Mouse (Mus musculus): ENCODE data around the gene Hrc. TPM values are rescaled to one million over a fixed set of nuclear protein-coding genes. Genes with fewer than 3 reads are reported as not detected.

Hrc gene
- 0.46 and 0.51 TPM in 2 replicates for polyA plus RNA-seq (2012; rRNA removed)

GRCm38 (mm10) chr7:45335056-45335455 is at the start of gene Hrc:
Gene Hrc (plus strand): TSS chr7:45335290.

GRCm38 (mm10) chr7:45333431-45333982 is 1.6 kb upstream of the Hrc start, which contains the start of gene Trpm4:
Gene Trpm4 (minus strand): TSS chr7:45333780.

GRCm38 (mm10) chr7:45366652-45367019 is 31.5 kb downstream of the Hrc start, which contains the start of gene Ppfia3:
Gene Ppfia3 (minus strand): TSS chr7:45367019.

GRCm38 (mm10) chr7:45370475-45371311 is 35.6 kb downstream of the Hrc start, which contains the start of gene Lin7b:
Gene Lin7b (minus strand): TSS chr7:45370583.

Other genes with a start within 250 kb of the Hrc start
- 537 and 545 TPM in 2 replicates for gene Rcn3, start 243.1 kb upstream of the Hrc start, polyA plus RNA-seq (2012; rRNA removed)
- 132 and 135 TPM in 2 replicates for gene Fcgrt, start 231.4 kb upstream of the Hrc start, polyA plus RNA-seq (2012; rRNA removed)
- gene Rps11, start 210.9 kb upstream of the Hrc start, polyA plus RNA-seq (2012; rRNA removed) = 173 and 237 TPM in 2 replicates
- gene Rpl13a, start 206.5 kb upstream of the Hrc start, polyA plus RNA-seq (2012; rRNA removed) = 1,241 and 3,203 TPM in 2 replicates
- gene Gm45713, start 199.1 kb upstream of the Hrc start, polyA plus RNA-seq (2012; rRNA removed) = 1.9 TPM in 1 of 2 replicates, not detected in the other
- gene Flt3l, start 198.9 kb upstream of the Hrc start, polyA plus RNA-seq (2012; rRNA removed) = 38.5 and 68.0 TPM in 2 replicates
- gene Pih1d1, start 181.0 kb upstream of the Hrc start, polyA plus RNA-seq (2012; rRNA removed) = 60.2 and 64.9 TPM in 2 replicates
- 87.7 and 97.6 TPM in 2 replicates for gene Aldh16a1, start 180.7 kb upstream of the Hrc start, polyA plus RNA-seq (2012; rRNA removed)
- gene Slc17a7, start 171.3 kb upstream of the Hrc start, polyA plus RNA-seq (2012; rRNA removed) = 0.17 and 0.20 TPM in 2 replicates
- gene Gfy, start 155.7 kb upstream of the Hrc start, polyA plus RNA-seq (2012; rRNA removed) = not detected in 2 replicates
- gene Pth2, start 154.3 kb upstream of the Hrc start, polyA plus RNA-seq (2012; rRNA removed) = not detected in 2 replicates
- 3.1 and 4.1 TPM in 2 replicates for gene Ccdc155, start 130.4 kb upstream of the Hrc start, polyA plus RNA-seq (2012; rRNA removed)
- gene Dkkl1, start 123.1 kb upstream of the Hrc start, polyA plus RNA-seq (2012; rRNA removed) = 2.1 and 3.3 TPM in 2 replicates
- 119 and 183 TPM in 2 replicates for gene Tead2, start 119.5 kb upstream of the Hrc start, polyA plus RNA-seq (2012; rRNA removed)
- gene Cd37, start 96.2 kb upstream of the Hrc start, polyA plus RNA-seq (2012; rRNA removed) = 13.2 and 14.5 TPM in 2 replicates
- 0.15 and 0.40 TPM in 2 replicates for gene Slc6a16, start 94.2 kb upstream of the Hrc start, polyA plus RNA-seq (2012; rRNA removed)
- gene Slc6a21, start 57.8 kb upstream of the Hrc start, polyA plus RNA-seq (2012; rRNA removed) = 0.24 TPM in 1 of 2 replicates, not detected in the other
- 58.6 and 62.0 TPM in 2 replicates for gene Trpm4, start 1.5 kb upstream of the Hrc start, polyA plus RNA-seq (2012; rRNA removed)
- 11.9 and 12.1 TPM in 2 replicates for gene Ppfia3, start 31.7 kb downstream of the Hrc start, polyA plus RNA-seq (2012; rRNA removed)
- gene Lin7b, start 35.3 kb downstream of the Hrc start, polyA plus RNA-seq (2012; rRNA removed) = 43.0 and 49.1 TPM in 2 replicates
- gene Snrnp70, start 60.5 kb downstream of the Hrc start, polyA plus RNA-seq (2012; rRNA removed) = 271 and 341 TPM in 2 replicates
- gene Kcna7, start 70.4 kb downstream of the Hrc start, polyA plus RNA-seq (2012; rRNA removed) = 0.28 and 0.36 TPM in 2 replicates
- gene Ntf5, start 78.4 kb downstream of the Hrc start, polyA plus RNA-seq (2012; rRNA removed) = 3.7 and 3.9 TPM in 2 replicates
- gene Lhb, start 85.5 kb downstream of the Hrc start, polyA plus RNA-seq (2012; rRNA removed) = 30.6 and 32.8 TPM in 2 replicates
- gene Gys1, start 99.6 kb downstream of the Hrc start, polyA plus RNA-seq (2012; rRNA removed) = 61.3 and 69.1 TPM in 2 replicates
- 136 and 158 TPM in 2 replicates for gene Ruvbl2, start 102.8 kb downstream of the Hrc start, polyA plus RNA-seq (2012; rRNA removed)
- gene Ftl1, start 124.6 kb downstream of the Hrc start, polyA plus RNA-seq (2012; rRNA removed) = 3,494 and 4,463 TPM in 2 replicates
- 193 and 194 TPM in 2 replicates for gene Bax, start 131.6 kb downstream of the Hrc start, polyA plus RNA-seq (2012; rRNA removed)
- gene Tulp2, start 146.6 kb downstream of the Hrc start, polyA plus RNA-seq (2012; rRNA removed) = 33.8 and 34.3 TPM in 2 replicates
- not detected in 2 replicates for gene Gm45808, start 151.5 kb downstream of the Hrc start, polyA plus RNA-seq (2012; rRNA removed)
- 5.4 and 8.6 TPM in 2 replicates for gene Dhdh, start 153.5 kb downstream of the Hrc start, polyA plus RNA-seq (2012; rRNA removed)
- 409 and 461 TPM in 2 replicates for gene Nucb1, start 175.1 kb downstream of the Hrc start, polyA plus RNA-seq (2012; rRNA removed)
- 57.1 and 60.9 TPM in 2 replicates for gene Ppp1r15a, start 191.0 kb downstream of the Hrc start, polyA plus RNA-seq (2012; rRNA removed)
- 29.4 and 35.1 TPM in 2 replicates for gene Plekha4, start 191.0 kb downstream of the Hrc start, polyA plus RNA-seq (2012; rRNA removed)
- gene Hsd17b14, start 219.6 kb downstream of the Hrc start, polyA plus RNA-seq (2012; rRNA removed) = 1.4 and 3.4 TPM in 2 replicates
- 129 and 164 TPM in 2 replicates for gene Bcat2, start 234.9 kb downstream of the Hrc start, polyA plus RNA-seq (2012; rRNA removed)